Mouse (Mus musculus): ENCODE measurements at regions not wholly inside any gene's neighbourhood (a gene's known extent, or its start where the extent isn't known, plus 50 kb on each side); places are given as distances from the start of the nearest gene placed in this dataset.

DNA sequence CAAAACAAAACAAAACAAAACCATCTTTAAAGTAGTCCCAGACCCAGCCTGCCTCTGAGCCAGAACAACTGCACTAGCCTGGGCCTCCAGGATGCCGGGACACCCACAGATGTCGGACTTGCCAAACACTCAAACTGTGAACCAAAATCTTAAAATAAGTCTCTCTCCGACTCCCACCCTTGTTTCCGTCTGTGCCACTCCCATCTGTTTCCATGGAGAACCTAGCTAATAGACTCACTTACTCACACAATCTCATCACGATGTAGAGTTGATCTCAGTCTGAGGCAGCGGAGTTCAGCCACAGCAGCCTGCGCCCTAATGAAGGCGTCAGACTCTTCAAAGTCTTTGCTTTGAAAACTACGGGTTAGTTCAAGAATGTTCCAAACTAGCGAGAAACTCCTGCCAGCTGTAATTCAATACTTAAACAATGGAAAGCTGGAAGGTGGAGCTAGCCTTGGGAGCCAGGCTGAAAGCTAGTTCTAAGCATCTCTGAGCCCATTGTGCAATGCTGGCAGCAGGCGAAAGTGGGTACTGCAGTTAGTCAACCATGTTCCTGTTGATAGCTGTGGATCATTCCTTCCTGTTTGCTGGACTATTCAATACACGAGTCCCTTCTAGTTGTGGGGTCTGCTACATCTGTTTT is 106.4 kb downstream of the Tpbg start:
- TF ChIP-seq ZNF384 (IDR thresholded peaks at IDR 0.05; ENCODE audit: low read depth, low read length) (no peak), ZC3H11A (IDR thresholded peaks at IDR 0.05; ENCODE audit: borderline replicate concordance, low read depth, low read length) (no peak)

Data from ES-E14 (cell line).